Mouse (Mus musculus): ENCODE data around the gene Cdh1.

DNA sequence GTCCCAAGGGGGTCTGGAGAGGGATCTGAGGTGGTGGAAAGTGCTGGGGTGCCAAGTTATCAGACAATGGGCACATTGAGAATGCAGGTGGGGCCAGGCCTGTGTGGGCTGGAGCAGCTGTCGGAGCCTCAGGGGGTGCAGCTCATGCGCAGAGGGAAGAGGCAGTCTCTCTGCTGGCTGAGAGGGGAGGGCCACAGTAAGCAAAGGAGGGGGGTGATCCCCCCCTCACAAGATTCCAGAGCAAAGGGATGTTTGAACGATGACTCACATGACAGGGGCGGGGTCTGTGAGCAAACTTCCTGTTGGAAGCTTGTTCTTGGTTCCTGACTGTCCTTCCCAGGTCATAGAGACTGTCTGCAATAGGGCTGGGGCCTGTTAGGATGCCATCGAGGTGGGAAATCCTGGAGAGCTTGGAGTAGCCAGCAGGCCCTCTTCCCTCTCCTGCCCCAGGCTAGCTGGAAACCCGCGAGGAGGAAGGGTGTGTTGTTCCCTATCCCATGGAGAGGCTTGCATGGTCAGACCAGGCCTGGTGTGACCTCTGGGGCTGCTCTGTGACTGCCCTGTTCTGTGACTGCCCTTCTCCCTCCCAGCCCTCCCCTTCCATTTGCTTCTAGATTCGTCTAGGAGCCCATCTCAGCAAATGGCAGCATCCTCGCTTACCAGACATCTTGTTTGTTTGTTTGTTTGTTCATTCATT, 16.5 kb downstream of the Cdh1 start:
- TF ChIP-seq CTCF (IDR thresholded peaks at IDR 0.05; ENCODE audit: low read depth, low read length) = no peak
- peak; percentile 35 for TF ChIP-seq POLR2A (IDR thresholded peaks at IDR 0.05; ENCODE audit: insufficient read depth, low read length)

Data from ES-Bruce4 (cell line).